Mouse (Mus musculus) left cerebral cortex, adult 2 months (tissue): ENCODE results near the gene Uevld. TPM values are rescaled to one million over a fixed set of nuclear protein-coding genes. Genes with fewer than 3 reads are reported as not detected.

Experiments used
- DNase-seq, 2 experiments: peaks; one replicate each; pipeline ENCODE4 v3.0.0; 2021 to 2022; ENCODE audit warnings: low spot score in 2 of 2, mixed read lengths in 1 of 2; ENCODE audit errors: extremely low spot score in 1 of 2
- H3K27ac ChIP-seq: fragments of 200-600 bp; 2 replicates; pipeline ENCODE4 v1.8.1; 2022
- H3K4me3 ChIP-seq: fragments of 200-600 bp; 2 replicates; pipeline ENCODE4 v1.8.1; 2022
- CTCF ChIP-seq: fragments of 200-600 bp; IDR thresholded peaks from 2 replicates; pipeline ENCODE4 v1.8.1; 2022; ENCODE audit warnings: antibody characterized with exemption, mild to moderate bottlenecking, moderate library complexity
- intact Hi-C: fragments of 180-260 bp; cut with DNase I; formaldehyde crosslinking; loops from one replicate; pipeline ENCODE4 v1.15.1; 2025
- total RNA-seq, 2 experiments: library from RNA; stranded (reverse); gene quantifications; 2 replicates each; pipeline ENCODE4 v1.2.3; 2021

The Uevld gene
- total RNA-seq, 2 experiments from 2014 or later: 11.7 to 13.2 TPM

DNA sequence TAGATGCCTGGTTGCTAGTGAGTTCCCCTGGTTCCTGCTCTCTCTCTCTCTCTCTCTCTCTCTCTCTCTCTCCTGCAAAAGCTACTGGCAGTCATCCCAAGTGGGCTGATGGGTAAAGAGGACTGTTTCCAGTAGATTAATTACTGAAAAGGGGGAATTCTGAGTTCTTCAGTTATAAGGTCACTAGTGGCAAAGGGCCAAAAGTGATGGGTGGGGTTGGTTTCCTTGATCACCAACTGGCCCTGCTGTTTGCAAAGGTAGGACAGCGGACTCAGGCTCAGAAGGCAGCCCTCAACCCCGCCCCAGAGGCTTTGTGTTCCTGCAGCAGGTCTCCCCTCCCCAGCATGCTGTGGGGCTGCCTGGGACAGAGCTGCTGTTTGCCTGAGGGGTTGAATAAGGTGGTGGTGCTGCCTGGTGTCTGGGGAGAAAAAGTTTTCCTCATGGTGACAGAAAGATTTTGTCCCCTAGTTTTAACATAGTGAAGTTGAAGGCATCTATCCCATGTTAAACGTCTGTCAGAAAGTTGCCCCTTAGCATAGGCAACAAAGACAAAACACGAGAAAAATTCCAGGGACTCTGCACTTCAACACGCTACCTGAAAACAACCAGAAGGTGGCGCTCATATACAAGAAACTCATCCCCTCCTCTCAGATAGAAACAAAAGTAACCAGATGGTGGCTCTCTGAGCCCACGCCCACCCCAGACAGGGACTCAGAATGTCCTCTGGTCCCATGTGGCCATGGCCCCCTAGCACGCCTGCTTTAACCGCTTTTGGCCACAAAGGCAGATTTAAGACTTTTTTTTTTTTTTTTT, 4.7 kb upstream of the Uevld start:
- TF ChIP-seq CTCF: peak; percentile 91
- DNase-seq: peak; percentile 57 to 60
- Histone ChIP-seq H3K4me3 (no peak overlapping the region), H3K27ac (no peak overlapping the region)
- intact Hi-C loops: loop anchor here (1.0 to 5.0 kb wide), 3 partner anchors 52 to 187 kb away; no protein-coding TSS in a partner anchor

- intact Hi-C loops: loop anchor here (5.0 kb wide), 1 partner anchor 120 kb away; no protein-coding TSS in a partner anchor
- no peak for DNase-seq
- Histone ChIP-seq H3K4me3 (no peak overlapping the region), H3K27ac (no peak overlapping the region)
- TF ChIP-seq CTCF: no peak
Measured at GRCm38 (mm10) chr7:46962132-46962531, 3.8 kb upstream of the Uevld start.

GRCm38 (mm10) chr7:46960991-46961390, 2.7 kb upstream of the Uevld start:
- no peak for TF ChIP-seq CTCF
- Histone ChIP-seq H3K27ac (no peak overlapping the region), H3K4me3 (no peak overlapping the region)
- intact Hi-C loops: loop anchor here (5.0 kb wide), 1 partner anchor 121 kb away; no protein-coding TSS in a partner anchor
- DNase-seq: no peak

- intact Hi-C loops: loop anchor here (1.0 to 5.0 kb wide), 2 partner anchors 37 to 49 kb away; partner anchors contain the start of gene Spty2d1
- no peak for DNase-seq
- Histone ChIP-seq H3K27ac (no peak overlapping the region), H3K4me3 (peak overlapping the region; percentile 81)
- no peak for TF ChIP-seq CTCF
Measured at GRCm38 (mm10) chr7:46958853-46959252, 526 bp upstream of the Uevld start.

DNA sequence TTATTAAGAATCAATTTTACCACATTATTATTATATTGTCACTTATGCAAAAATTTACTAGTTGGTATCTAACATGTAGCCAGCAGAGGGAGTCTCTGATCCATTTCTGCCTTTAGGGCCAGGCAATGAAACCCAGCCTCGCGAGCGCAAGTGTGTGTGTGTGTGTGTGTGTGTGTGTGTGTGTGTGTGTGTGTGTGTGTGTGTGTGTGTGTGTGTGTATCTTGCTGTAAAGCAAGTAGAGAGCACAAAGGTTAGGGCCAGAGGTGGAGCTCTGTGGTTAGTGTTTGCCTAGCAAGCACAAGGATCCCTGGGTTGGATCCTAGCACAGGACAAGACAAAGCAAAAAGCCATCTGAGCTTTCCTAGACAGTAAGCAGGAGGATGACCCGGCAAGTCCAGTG, 22.5 kb downstream of the Uevld start:
- no peak for DNase-seq
- intact Hi-C loops: no loop called here

DNA sequence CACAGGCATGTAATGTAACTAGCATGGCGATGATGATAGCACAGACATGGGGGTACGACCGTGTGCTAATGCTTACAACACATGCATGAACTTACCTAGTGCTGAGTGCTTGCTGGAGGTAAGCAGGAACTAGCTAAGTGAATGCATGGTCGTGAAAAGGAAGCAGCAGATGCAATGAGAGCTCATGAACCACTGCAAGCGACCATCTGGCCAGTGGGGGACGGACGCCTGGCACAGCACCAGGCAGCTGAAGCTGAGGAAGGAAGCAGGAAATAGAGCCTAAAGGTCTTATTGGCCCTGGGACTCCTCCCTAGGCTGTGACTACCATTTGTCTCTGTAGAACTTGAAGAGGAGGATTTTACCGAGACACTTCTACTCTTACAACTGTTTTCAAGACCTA, 23.5 kb downstream of the Uevld start:
- intact Hi-C loops: no loop called here
- TF ChIP-seq CTCF: no peak
- DNase-seq: no peak
- no peak overlapping the region for H3K27ac ChIP-seq
- H3K4me3 ChIP-seq: no peak overlapping the region

More for the DNA sequence above, 22.5 kb downstream of the Uevld start:
- Histone ChIP-seq H3K27ac (no peak overlapping the region), H3K4me3 (no peak overlapping the region)
- peak; percentile 48 for TF ChIP-seq CTCF

GRCm38 (mm10) chr7:46931370-46931769, 27.0 kb downstream of the Uevld start:
- Histone ChIP-seq H3K27ac (no peak overlapping the region), H3K4me3 (no peak overlapping the region)
- intact Hi-C loops: no loop called here
- TF ChIP-seq CTCF: no peak
- no peak for DNase-seq

DNA sequence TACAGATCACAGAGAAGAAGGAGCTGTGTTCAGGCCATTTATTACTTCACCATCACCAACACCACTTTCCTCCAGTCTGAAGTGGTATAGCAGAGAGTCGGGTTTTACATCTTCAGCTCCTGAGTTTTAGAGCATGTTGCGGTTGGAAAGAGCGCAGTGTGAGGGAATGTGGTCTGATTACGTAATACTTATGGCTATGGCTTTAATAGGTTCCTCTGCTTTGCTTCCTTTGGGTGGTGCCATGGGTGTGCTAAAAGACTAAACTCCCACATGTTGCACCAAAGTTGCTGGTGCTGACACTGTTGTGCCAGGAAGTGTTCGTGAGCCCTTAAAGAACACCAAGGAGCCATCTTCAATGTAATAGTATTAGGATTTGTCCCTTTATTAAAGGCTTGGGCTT, 30.0 kb downstream of the Uevld start:
- Histone ChIP-seq H3K4me3 (no peak overlapping the region), H3K27ac (no peak overlapping the region)
- no peak for TF ChIP-seq CTCF
- intact Hi-C loops: no loop called here
- DNase-seq: no peak

- no peak for TF ChIP-seq CTCF
- intact Hi-C loops: loop anchor here (5.0 kb wide), 1 partner anchor 35 kb away; the partner anchor contains the start of gene Uevld
- Histone ChIP-seq H3K4me3 (no peak overlapping the region), H3K27ac (no peak overlapping the region)
- DNase-seq: no peak
Measured at GRCm38 (mm10) chr7:46922075-46922474, 36.3 kb downstream of the Uevld start.

- intact Hi-C loops: loop anchor here (5.0 kb wide), 1 partner anchor 38 kb away; the partner anchor contains the start of gene Uevld
- TF ChIP-seq CTCF: peak; percentile 13
- peak; percentile 92 to 95 for DNase-seq
- Histone ChIP-seq H3K27ac (peak within 1 kb of the TSS; percentile 95), H3K4me3 (peak within 1 kb of the TSS; percentile 98)
Measured at GRCm38 (mm10) chr7:46919551-46920176, 38.7 kb downstream of the Uevld start, which contains the start of gene Tsg101. TSS of gene Tsg101 (minus strand) at chr7:46919969.

DNA sequence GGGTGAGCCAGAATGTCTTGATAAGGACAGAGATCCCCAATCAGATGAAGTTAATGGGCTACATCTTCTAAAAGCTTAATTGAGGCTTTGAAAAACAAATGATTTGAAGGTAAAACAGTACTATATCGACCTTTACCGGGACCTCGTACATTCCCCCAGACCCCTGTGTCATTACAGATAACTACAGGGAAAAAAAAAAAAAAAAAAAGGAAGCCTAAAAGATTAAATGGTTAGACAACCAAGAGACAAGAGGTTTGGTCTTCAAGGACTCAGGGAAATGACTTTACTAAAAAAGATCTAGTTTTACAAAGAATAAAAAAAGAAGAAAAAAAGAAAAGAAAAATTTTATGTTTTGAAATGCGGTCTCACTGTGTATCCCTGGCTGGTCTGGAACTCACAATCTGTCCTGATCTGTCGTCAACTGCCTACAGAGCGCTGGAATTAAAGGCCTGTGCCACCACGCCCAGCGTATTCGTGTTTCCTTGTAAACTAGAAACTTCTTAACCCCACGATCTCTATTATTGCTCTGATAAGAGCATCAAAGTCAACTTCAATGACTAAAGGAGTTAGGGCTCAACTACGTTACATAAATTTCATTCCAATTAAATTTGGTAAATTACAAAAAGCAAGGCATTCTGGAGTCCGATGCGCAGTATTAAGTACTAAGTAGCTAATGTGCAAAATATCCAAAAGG, 39.5 kb downstream of the Uevld start:
- Histone ChIP-seq H3K27ac (peak overlapping the region; percentile 95; the same call in 1 of the 2 replicates), H3K4me3 (peak overlapping the region; percentile 98)
- DNase-seq: no peak
- no peak for TF ChIP-seq CTCF
- intact Hi-C loops: no loop called here
